Mouse (Mus musculus): ENCODE results near the gene Hydin. TPM values are rescaled to one million over a fixed set of nuclear protein-coding genes. Genes with fewer than 3 reads are reported as not detected.

The Hydin gene
- total RNA-seq, 1 experiment from 2014 or later, result not detected

GRCm38 (mm10) chr8:110417801-110418200 is 151.0 kb downstream of the Hydin start:
- no peak for ATAC-seq (replicated peaks; ENCODE audit: insufficient number of reproducible peaks, low FRiP score, low TSS enrichment, poor library complexity, severe bottlenecking)

DNA sequence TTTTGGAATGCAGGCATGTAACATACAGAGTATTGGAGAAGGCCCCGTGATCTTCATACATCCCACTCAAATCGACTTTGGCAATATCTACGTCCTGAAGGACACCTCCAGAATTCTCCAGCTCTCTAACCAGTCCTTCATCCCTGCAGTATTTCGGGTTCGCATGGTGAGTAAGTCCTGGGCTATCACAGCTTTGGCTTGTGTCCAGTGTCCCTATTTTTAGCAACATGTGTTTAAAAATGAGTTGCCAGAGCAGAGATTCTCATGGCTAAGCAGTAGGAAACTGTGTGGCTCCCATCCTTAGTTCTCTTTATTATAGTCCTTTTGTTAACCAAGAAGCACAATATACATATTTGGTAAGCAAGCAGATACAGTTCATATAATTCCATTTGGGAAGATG is 152.9 kb downstream of the Hydin start:
- ATAC-seq (replicated peaks; ENCODE audit: insufficient number of reproducible peaks, low FRiP score, low TSS enrichment, poor library complexity, severe bottlenecking), result no peak

DNA sequence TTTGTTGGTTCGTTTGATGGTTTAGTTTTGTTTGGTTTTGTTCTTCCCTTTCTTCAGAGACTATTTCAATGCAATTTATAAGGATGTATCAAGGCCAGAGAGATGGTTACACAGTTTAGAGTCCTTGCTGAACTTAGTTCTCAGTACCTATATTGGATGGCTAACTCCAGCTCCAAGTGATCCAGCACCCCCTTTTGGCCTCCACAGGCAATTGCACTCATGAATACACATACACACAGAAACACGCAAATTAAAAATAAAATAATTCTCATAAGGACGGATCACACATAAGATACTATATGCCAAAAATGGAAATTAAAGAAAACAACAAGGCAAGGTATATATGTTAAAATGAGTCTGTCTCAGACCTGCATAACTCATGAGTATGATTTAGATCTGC is 153.4 kb downstream of the Hydin start:
- ATAC-seq (replicated peaks; ENCODE audit: insufficient number of reproducible peaks, low FRiP score, low TSS enrichment, poor library complexity, severe bottlenecking), result no peak

- no peak for ATAC-seq (replicated peaks; ENCODE audit: insufficient number of reproducible peaks, low FRiP score, low TSS enrichment, poor library complexity, severe bottlenecking)
Measured at GRCm38 (mm10) chr8:110424146-110424545, 157.4 kb downstream of the Hydin start.

DNA sequence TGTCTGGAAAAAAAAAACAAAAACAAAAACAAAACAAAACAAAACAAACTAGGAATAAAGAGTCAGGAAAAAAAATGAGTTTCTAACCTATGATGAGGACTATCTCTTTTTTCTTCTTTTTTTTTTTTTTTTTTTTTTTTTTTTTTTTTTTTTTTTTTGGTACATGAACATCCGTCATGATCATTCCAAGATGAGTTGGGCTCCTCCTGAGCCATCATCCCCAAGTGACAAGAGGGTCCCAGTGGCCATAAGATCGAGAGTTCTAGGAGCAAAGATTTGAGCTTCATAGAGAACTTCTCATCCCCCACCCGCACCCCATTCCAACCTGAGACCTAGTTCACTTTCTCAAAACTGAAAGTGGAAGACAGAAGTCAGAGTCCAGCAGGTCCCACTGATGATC is 164.6 kb downstream of the Hydin start:
- no peak for ATAC-seq (replicated peaks; ENCODE audit: insufficient number of reproducible peaks, low FRiP score, low TSS enrichment, poor library complexity, severe bottlenecking)

GRCm38 (mm10) chr8:110440528-110440927 is 173.8 kb downstream of the Hydin start:
- ATAC-seq (replicated peaks; ENCODE audit: insufficient number of reproducible peaks, low FRiP score, low TSS enrichment, poor library complexity, severe bottlenecking), result no peak

DNA sequence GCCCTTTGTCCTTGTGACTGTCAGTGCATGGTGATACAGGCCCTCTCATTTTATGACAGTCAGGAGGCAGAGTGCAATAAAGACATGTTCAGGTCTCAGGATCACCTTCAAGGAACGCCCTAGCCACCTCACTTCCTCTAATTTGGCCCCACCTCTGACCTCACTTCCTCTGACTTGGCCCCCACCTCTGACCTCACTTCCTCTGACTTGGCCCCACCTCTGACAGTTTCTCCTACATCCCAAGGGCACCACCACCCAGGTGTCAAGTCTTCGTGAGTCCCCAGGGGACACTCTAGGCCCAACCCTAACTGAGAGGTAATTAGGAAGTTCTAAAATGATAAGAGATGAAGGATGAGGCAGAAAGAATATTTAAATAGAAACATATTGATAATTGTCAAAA is 177.5 kb downstream of the Hydin start:
- ATAC-seq (replicated peaks; ENCODE audit: insufficient number of reproducible peaks, low FRiP score, low TSS enrichment, poor library complexity, severe bottlenecking), result no peak

GRCm38 (mm10) chr8:110450463-110450862 is 183.7 kb downstream of the Hydin start:
- ATAC-seq (replicated peaks; ENCODE audit: insufficient number of reproducible peaks, low FRiP score, low TSS enrichment, poor library complexity, severe bottlenecking), result no peak

GRCm38 (mm10) chr8:110454466-110454865 is 187.7 kb downstream of the Hydin start:
- no peak for ATAC-seq (replicated peaks; ENCODE audit: insufficient number of reproducible peaks, low FRiP score, low TSS enrichment, poor library complexity, severe bottlenecking)

DNA sequence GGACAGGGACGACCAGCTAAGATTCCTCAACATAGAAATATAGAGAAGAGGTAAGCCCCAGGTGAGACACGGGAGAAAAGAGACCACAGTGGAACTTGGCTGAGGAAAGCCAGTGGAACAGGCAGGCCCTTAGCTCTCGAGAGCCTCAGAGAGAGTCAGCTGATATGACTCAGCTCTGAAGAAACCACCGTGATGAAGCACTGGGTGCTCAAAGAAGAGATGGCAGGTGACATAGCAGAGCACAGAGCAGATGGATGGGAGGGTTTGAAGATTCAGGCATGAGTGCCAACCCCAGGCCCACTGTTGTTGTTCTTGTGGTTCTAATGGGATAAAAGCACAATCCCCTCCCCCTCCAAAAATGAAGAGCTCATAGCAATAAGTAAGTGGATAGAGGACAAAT is 190.6 kb downstream of the Hydin start:
- no peak for ATAC-seq (replicated peaks; ENCODE audit: insufficient number of reproducible peaks, low FRiP score, low TSS enrichment, poor library complexity, severe bottlenecking)

DNA sequence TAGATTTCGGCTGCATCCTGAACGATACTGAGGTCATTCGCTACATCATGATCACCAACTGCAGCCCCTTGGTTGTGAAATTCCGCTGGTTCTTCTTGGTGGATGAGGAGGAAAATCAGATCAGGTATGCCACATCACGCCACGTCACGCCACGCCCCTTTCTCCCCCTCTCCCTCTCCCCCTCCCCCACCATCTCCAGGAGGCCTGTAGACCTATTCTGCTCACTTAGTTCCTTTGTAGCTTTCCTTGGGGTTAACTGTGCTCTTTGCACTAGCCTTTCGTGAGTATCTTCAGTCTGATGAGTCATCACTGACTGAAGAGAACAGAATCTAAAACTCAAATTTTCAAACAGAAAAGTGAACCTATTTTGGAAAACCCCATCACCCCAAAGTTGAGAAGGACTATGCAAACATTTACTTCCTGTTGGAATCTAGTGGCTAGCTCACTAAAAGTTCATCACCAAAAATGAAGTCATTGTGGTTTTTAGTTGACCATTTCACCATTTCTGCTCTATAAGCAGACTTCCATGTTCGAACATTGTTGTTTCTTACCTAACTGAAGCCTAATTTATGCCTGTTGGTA is 195.9 kb downstream of the Hydin start:
- ATAC-seq (replicated peaks; ENCODE audit: insufficient number of reproducible peaks, low FRiP score, low TSS enrichment, poor library complexity, severe bottlenecking), result no peak

- ATAC-seq (replicated peaks; ENCODE audit: insufficient number of reproducible peaks, low FRiP score, low TSS enrichment, poor library complexity, severe bottlenecking), result no peak
Measured at GRCm38 (mm10) chr8:110463773-110464460, 197.1 kb downstream of the Hydin start.

- no peak for ATAC-seq (replicated peaks; ENCODE audit: insufficient number of reproducible peaks, low FRiP score, low TSS enrichment, poor library complexity, severe bottlenecking)
Measured at GRCm38 (mm10) chr8:110465606-110466005, 198.8 kb downstream of the Hydin start.

DNA sequence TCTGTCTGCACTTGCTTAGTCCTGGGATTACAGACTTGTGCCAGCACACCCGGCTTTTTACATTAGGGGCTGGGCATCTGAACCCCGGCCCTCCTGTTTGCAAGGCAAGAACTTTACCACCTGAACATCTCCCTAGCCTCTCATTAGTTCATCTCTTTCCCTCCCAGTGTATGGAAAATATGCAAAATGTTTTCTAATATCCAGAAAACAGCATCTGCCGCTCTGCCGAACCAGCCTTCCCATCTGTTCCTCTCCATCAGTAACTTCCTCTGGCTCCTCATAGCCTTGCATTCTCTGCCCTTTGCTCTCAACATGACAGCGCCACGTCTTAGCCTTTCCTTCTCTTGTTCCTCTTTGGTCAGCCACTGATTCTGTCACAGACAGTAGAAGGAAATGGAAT is 210.5 kb downstream of the Hydin start:
- no peak for ATAC-seq (replicated peaks; ENCODE audit: insufficient number of reproducible peaks, low FRiP score, low TSS enrichment, poor library complexity, severe bottlenecking)

DNA sequence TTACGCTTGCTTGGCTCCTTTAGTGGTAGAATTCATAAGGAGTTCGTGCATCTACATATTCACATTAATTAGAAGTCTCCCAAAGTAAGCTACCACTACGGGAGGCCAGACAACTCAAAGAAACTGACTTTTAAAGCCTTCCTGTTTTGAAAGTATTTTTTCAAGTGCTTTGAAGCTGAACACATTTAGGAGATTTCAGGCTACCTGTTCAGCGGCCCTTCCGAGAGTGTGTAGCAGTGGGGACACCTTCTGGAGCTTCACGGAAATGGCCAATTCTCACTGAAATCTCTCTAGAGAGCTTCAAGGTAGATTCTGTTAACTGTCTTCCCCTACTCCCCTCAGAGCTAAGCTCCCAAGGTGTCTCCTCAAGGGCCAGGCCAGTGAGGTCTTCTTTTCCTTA is 211.8 kb downstream of the Hydin start:
- no peak for ATAC-seq (replicated peaks; ENCODE audit: insufficient number of reproducible peaks, low FRiP score, low TSS enrichment, poor library complexity, severe bottlenecking)

DNA sequence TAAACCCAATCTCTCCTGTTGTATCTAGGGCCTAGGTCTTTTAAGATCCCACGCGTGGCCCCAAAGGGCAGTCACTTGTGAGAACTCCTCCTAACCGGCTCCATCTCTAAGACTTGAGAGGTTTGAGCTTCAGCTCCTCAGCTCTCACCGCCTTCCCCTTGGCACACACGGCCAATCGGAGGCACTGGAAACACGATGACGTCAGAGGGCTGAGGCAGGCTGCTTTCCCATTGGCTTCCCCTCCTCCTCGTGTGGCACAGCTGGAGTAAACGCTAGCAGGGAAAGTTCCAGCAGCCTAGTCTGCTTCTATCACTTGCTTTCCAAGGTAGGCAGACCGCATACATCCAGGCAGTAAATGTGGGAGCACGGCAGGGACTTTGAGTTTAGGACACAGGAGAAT is 212.6 kb downstream of the Hydin start:
- no peak for ATAC-seq (replicated peaks; ENCODE audit: insufficient number of reproducible peaks, low FRiP score, low TSS enrichment, poor library complexity, severe bottlenecking)

- no peak for ATAC-seq (replicated peaks; ENCODE audit: insufficient number of reproducible peaks, low FRiP score, low TSS enrichment, poor library complexity, severe bottlenecking)
Measured at GRCm38 (mm10) chr8:110482275-110482674, 215.5 kb downstream of the Hydin start.

DNA sequence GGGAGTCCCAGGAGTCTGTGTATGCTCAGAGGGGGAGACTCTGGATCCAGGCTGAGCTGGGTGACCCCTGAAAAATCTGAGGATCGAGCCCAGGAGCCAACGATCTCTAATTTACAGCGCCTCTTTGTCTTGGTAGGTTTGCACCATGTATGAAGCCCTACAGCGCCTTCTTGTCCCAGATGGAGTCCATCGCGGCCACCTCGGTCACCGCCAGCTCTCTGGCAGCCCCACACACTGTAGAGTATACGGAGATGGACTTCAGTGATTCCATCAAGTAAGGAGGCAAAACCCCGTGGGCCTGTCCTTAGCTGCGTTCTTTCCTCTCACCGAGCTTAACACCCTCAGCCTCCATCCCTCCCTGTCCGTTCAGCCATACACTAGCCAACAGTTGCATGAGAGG is 218.5 kb downstream of the Hydin start:
- ATAC-seq (replicated peaks; ENCODE audit: insufficient number of reproducible peaks, low FRiP score, low TSS enrichment, poor library complexity, severe bottlenecking), result no peak

GRCm38 (mm10) chr8:110486020-110486419 is 219.2 kb downstream of the Hydin start:
- no peak for ATAC-seq (replicated peaks; ENCODE audit: insufficient number of reproducible peaks, low FRiP score, low TSS enrichment, poor library complexity, severe bottlenecking)

DNA sequence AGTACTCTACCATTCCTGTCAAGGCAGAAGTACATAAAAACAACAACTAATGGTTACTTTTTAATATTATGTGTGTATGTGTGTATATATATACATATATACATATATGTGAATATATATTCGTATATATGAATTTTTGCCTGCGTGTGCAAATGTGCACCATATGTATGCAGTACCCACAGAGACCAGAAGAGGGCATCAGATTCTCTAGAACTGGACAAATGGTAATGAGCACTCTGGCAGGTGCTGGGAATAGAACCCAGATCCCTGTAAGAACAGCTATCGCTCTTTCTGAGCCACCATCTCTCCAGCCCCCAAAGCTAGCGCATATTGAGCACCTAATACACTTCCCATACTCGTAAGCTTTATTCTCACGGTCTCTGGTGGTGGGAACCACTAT is 220.9 kb downstream of the Hydin start:
- ATAC-seq (replicated peaks; ENCODE audit: insufficient number of reproducible peaks, low FRiP score, low TSS enrichment, poor library complexity, severe bottlenecking), result no peak

- ATAC-seq (replicated peaks; ENCODE audit: insufficient number of reproducible peaks, low FRiP score, low TSS enrichment, poor library complexity, severe bottlenecking), result no peak
Measured at GRCm38 (mm10) chr8:110489344-110489743, 222.6 kb downstream of the Hydin start.
